Mouse (Mus musculus): ENCODE measurements at regions not wholly inside any gene's neighbourhood (a gene's known extent, or its start where the extent isn't known, plus 50 kb on each side); places are given as distances from the start of the nearest gene placed in this dataset.

DNA sequence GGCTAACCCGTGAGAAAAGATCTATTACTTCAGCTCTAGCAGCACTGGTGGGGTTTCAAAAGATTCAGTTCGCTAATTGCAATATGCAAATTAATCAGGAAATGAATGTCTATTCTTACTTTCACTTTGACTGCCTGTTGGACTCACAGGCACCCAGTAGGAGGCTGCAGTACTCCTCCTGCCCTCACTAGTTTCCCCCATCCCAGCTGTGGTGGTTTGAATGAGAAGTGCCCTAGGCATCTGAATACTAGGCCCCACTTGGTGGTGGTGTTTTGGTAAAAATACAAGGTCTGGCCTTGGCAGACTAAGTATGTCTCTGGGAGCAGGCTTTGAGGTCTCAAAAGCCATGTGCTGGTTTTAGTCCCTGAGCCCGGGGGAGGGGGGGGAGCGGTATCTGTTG, 293.3 kb downstream of the Cenpc1 start (continued):
- TF ChIP-seq ZKSCAN1 (IDR thresholded peaks at IDR 0.05; ENCODE audit: borderline replicate concordance, low read depth, low read length), result peak; percentile 36; the same call in 1 of the 2 replicates
- no peak for TF ChIP-seq CHD1 (IDR thresholded peaks at IDR 0.05; ENCODE audit: low read depth, low read length)
- peak; percentile 68; the same call in 1 of the 2 replicates for TF ChIP-seq MAX (IDR thresholded peaks at IDR 0.05; ENCODE audit: low read length)
- peak; percentile 63; the same call in 1 of the 2 replicates for TF ChIP-seq BHLHE40 (IDR thresholded peaks at IDR 0.05; ENCODE audit: low read depth, low read length)
- TF ChIP-seq RAD21 (IDR thresholded peaks at IDR 0.05; ENCODE audit: low read depth, low read length), result peak; percentile 78
- TF ChIP-seq SIN3A (IDR thresholded peaks at IDR 0.05; ENCODE audit: low read length), result no peak; the same call in 1 of the 2 replicates
- TF ChIP-seq GABPA (IDR thresholded peaks at IDR 0.05; ENCODE audit: insufficient replicate concordance, low read depth, low read length), result no peak
- TF ChIP-seq PAX5 (IDR thresholded peaks at IDR 0.05; ENCODE audit: low read length), result no peak
- peak; percentile 83 for TF ChIP-seq MAZ (IDR thresholded peaks at IDR 0.05; ENCODE audit: low read depth, low read length)
- TF ChIP-seq CTCF (conservative IDR thresholded peaks at IDR 0.05 in 1 of 2, IDR thresholded peaks at IDR 0.05 in 1 of 2; ENCODE audit: low read depth in 2 of 2, low read length in 2 of 2), result peak; percentile 21 to 75; a peak in 3 of 4 replicates
- peak; percentile 80 for TF ChIP-seq MEF2A (IDR thresholded peaks at IDR 0.05; ENCODE audit: borderline replicate concordance, low read depth, low read length)
- peak; percentile 75 for TF ChIP-seq SMC3 (IDR thresholded peaks at IDR 0.05; ENCODE audit: low read depth, low read length)
- TF ChIP-seq JUN (IDR thresholded peaks at IDR 0.05; ENCODE audit: insufficient read depth, low read depth, low read length), result peak; percentile 64; the same call in 1 of the 2 replicates
- peak; percentile 79 for TF ChIP-seq ETS1 (conservative IDR thresholded peaks at IDR 0.05; ENCODE audit: low read depth, low read length)
- TF ChIP-seq IRF4 (IDR thresholded peaks at IDR 0.05; ENCODE audit: low read depth, low read length), result peak; percentile 94
- peak; percentile 31; the same call in 1 of the 2 replicates for TF ChIP-seq POLR2A (IDR thresholded peaks at IDR 0.05; ENCODE audit: low read depth, low read length)
- no peak for TF ChIP-seq MXI1 (IDR thresholded peaks at IDR 0.05; ENCODE audit: low read depth, low read length)
- TF ChIP-seq NRF1 (IDR thresholded peaks at IDR 0.05; ENCODE audit: low read depth, low read length), result no peak

GRCm38 (mm10) chr5:85767157-85767556, 298.2 kb downstream of the Cenpc1 start:
- DNase-seq (ENCODE audit: extremely low read depth), result peak; percentile 67
- Histone ChIP-seq H3K4me3 (replicated peaks in 1 of 3; ENCODE audit: low read depth in 2 of 3, low read length in 2 of 3, poor library complexity in 1 of 3) (no peak overlapping the region), H3K27me3 (replicated peaks) (no peaks in the 10 kb centered on the region), H3K9ac (ENCODE audit: insufficient read depth, low read depth) (no peak overlapping the region), H3K9me3 (replicated peaks; ENCODE audit: low read length) (no peaks in the 10 kb centered on the region), H3K36me3 (replicated peaks in 1 of 2; ENCODE audit: control insufficient read depth in 1 of 2, insufficient read depth in 1 of 2, low read length in 1 of 2) (no peaks in the 10 kb centered on the region), H3K79me2 (replicated peaks; ENCODE audit: control insufficient read depth, extremely low read depth, insufficient read depth, poor library complexity, severe bottlenecking) (no peaks in the 10 kb centered on the region), H3K4me1 (ENCODE audit: control insufficient read depth in 1 of 2, insufficient read depth in 2 of 2) (peaks cover 3 to 6% of the 10 kb centered on the region in 2 experiments; a peak in 2 of 4 replicates), H3K27ac (ENCODE audit: insufficient read depth, low read depth) (no peak overlapping the region), H3K4me2 (ENCODE audit: insufficient read depth, low read depth, poor library complexity, severe bottlenecking) (no peak overlapping the region)
- in situ Hi-C loops (cut with MboI; ENCODE audit: low pct_ligation_motif_present, low pct_unique_long_range_greater_than_20kb, low sequenced_read_pairs) (loop anchor here (25.0 kb wide), 1 partner anchor 180 kb away; no protein-coding TSS in a partner anchor), dilution Hi-C loops (cut with MboI; ENCODE audit: extremely low pct_ligation_motif_present, extremely low pct_unique_long_range_greater_than_20kb, low sequenced_read_pairs) (no loop called here)
- TF ChIP-seq ZKSCAN1 (IDR thresholded peaks at IDR 0.05; ENCODE audit: borderline replicate concordance, low read depth, low read length), result no peak
- no peak for TF ChIP-seq USF1 (IDR thresholded peaks at IDR 0.05; ENCODE audit: low read depth, low read length)
- no peak for TF ChIP-seq TBP (conservative IDR thresholded peaks at IDR 0.05; ENCODE audit: low read depth, low read length)
- TF ChIP-seq MAX (IDR thresholded peaks at IDR 0.05; ENCODE audit: low read length), result peak; percentile 83
- no peak for TF ChIP-seq NRF1 (IDR thresholded peaks at IDR 0.05; ENCODE audit: low read depth, low read length)
- no peak for TF ChIP-seq USF2 (conservative IDR thresholded peaks at IDR 0.05; ENCODE audit: low read depth, low read length)
- TF ChIP-seq ZNF384 (IDR thresholded peaks at IDR 0.05; ENCODE audit: low read depth, low read length), result peak; percentile 34; the same call in 1 of the 2 replicates
- peak; percentile 53 for TF ChIP-seq SMC3 (IDR thresholded peaks at IDR 0.05; ENCODE audit: low read depth, low read length)
- TF ChIP-seq JUN (IDR thresholded peaks at IDR 0.05; ENCODE audit: insufficient read depth, low read depth, low read length), result peak; percentile 22; the same call in 1 of the 2 replicates
- no peak for TF ChIP-seq CHD2 (IDR thresholded peaks at IDR 0.05; ENCODE audit: low read length)
- TF ChIP-seq ZC3H11A (IDR thresholded peaks at IDR 0.05; ENCODE audit: low read depth, low read length), result no peak
- peak; percentile 29; the same call in 1 of the 2 replicates for TF ChIP-seq JUND (conservative IDR thresholded peaks at IDR 0.05; ENCODE audit: low read depth, low read length)
- 0 out of 2 replicates have a peak, but pooled peaks have one; percentile 17 for TF ChIP-seq HCFC1 (IDR thresholded peaks at IDR 0.05; ENCODE audit: low read depth, low read length)
- no peak for TF ChIP-seq EP300 (IDR thresholded peaks at IDR 0.05; ENCODE audit: low read length)
- peak; percentile 92 for TF ChIP-seq MYC (IDR thresholded peaks at IDR 0.05; ENCODE audit: low read depth, low read length)
- no peak for TF ChIP-seq MXI1 (IDR thresholded peaks at IDR 0.05; ENCODE audit: low read depth, low read length)
- no peak for TF ChIP-seq ELF1 (IDR thresholded peaks at IDR 0.05; ENCODE audit: low read depth, low read length)
- no peak for TF ChIP-seq GABPA (IDR thresholded peaks at IDR 0.05; ENCODE audit: insufficient replicate concordance, low read depth, low read length)
- peak; percentile 99 for TF ChIP-seq MAFK (IDR thresholded peaks at IDR 0.05; ENCODE audit: insufficient replicate concordance, low read length)
- no peak for TF ChIP-seq RCOR1 (conservative IDR thresholded peaks at IDR 0.05; ENCODE audit: low read depth, low read length)
- TF ChIP-seq ZMIZ1 (IDR thresholded peaks at IDR 0.05; ENCODE audit: low read depth, low read length), result no peak
- no peak for TF ChIP-seq CHD1 (IDR thresholded peaks at IDR 0.05; ENCODE audit: low read depth, low read length)
- no peak for TF ChIP-seq KAT2A (IDR thresholded peaks at IDR 0.05; ENCODE audit: insufficient replicate concordance, low read length)
- no peak for TF ChIP-seq NELFE (IDR thresholded peaks at IDR 0.05; ENCODE audit: low read depth, low read length)
- no peak for TF ChIP-seq TCF12 (IDR thresholded peaks at IDR 0.05; ENCODE audit: low read depth, low read length)
- peak; percentile 75 for TF ChIP-seq RAD21 (IDR thresholded peaks at IDR 0.05; ENCODE audit: low read depth, low read length)
- TF ChIP-seq E2F4 (IDR thresholded peaks at IDR 0.05; ENCODE audit: insufficient replicate concordance, low read depth, low read length), result no peak
- no peak for TF ChIP-seq PAX5 (IDR thresholded peaks at IDR 0.05; ENCODE audit: low read length)

Measured in CH12.LX (cell line).